28 mouse cellular contexts compared by ENCODE assay signal in the genomic region with DNA sequence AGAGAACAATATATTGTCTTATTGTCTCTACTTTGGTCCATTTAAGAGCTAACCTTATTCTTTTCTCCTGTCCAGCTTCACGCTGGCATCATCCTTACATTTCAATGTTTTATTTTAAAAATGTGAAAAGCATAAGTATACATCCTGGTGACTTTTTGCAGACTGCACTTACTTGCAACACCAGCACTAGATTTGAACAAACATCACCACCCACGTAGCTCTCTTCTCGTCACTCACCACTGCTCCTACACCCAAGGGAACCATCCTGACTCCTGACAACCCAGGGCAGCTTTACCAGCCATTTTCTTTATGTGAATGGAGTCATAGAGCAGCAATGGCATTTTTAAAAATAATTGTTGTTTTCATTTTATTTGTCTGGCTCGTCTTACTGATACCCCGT.
DNase-seq lines count a peak whose midpoint lies in the region; TF ChIP-seq lines count a peak whose summit lies in the region.
"Had no signal": no experiment of that assay in that cellular context is flagged by ENCODE, and none has a peak within 500 bp of the region (broad histone marks: within the 10 kb centered on the region; RNA-seq: fewer than 3 reads in every experiment).

No protein-coding gene starts in this region.

- no peak overlapping the region for H3K4me3 ChIP-seq in left cerebral cortex, adult 2 months
- H3K4me3 ChIP-seq: embryonic facial prominence, embryonic 10.5 days; embryonic facial prominence, embryonic 13.5 days; erythroblast, embryonic 14.5 days; forebrain, embryonic 12.5 days; gastrocnemius, adult 2 months; heart, embryonic 10.5 days; heart, embryonic 13.5 days had no signal

- intact Hi-C loops in left cerebral cortex, adult 2 months (cut with DNase I) = loop anchor here (2.0 to 5.0 kb wide), 2 partner anchors 49 to 243 kb away; no protein-coding TSS in a partner anchor
- intact Hi-C loops in left cerebral cortex, postnatal 10 days (cut with DNase I) = no loop called here

- TF ChIP-seq CTCF in left cerebral cortex, adult 2 months (IDR thresholded peaks at IDR 0.05) = no peak

- peak; percentile 24 to 31 for DNase-seq in frontal cortex, postnatal 36 days (ENCODE audit: low spot score in 2 of 2)
- DNase-seq in frontal cortex, postnatal 10 days (ENCODE audit: low spot score in 2 of 2) = no peak
- peak in 1 of 2 experiments; percentile 12 for DNase-seq in left cerebral cortex, adult 2 months (ENCODE audit: extremely low spot score in 1 of 2, low spot score in 2 of 2)
- DNase-seq in left cerebral cortex, postnatal 10 days (ENCODE audit: extremely low spot score in 1 of 2, low spot score in 2 of 2) = no peak
- peak; percentile 16 to 24 for DNase-seq in right cerebral cortex, adult 2 months (ENCODE audit: low spot score in 2 of 2)
- DNase-seq in right cerebral cortex, postnatal 10 days (ENCODE audit: low spot score in 2 of 2) = no peak
- DNase-seq in telencephalon, adult 2 months (ENCODE audit: low read depth, low spot score) = peak; percentile 34
- no peak for DNase-seq in layer of hippocampus, postnatal 36 days
- DNase-seq: adrenal gland, adult 2 months; adrenal gland, postnatal 14 days; cerebellum, adult 11-12 months; cerebellum, adult 8-10 months; cerebellum, postnatal 10 days; cerebellum, postnatal 36 days; embryo, embryonic 11 days; gastrocnemius, adult 2 months; gastrocnemius, postnatal 14 days; heart, adult 18-20 months; heart, postnatal 14 days; heart, postnatal 4 days had no signal

- peak overlapping the region; percentile 53 for H3K27ac ChIP-seq in left cerebral cortex, adult 2 months
- H3K27ac ChIP-seq: embryonic facial prominence, embryonic 10.5 days; embryonic facial prominence, embryonic 13.5 days; forebrain, embryonic 12.5 days; gastrocnemius, adult 2 months; heart, embryonic 10.5 days; heart, embryonic 13.5 days; hindbrain, embryonic 14.5 days; hindbrain, postnatal 0 days had no signal

Comparison
In these comparisons a context has a peak if more than half of its experiments do, and no peak if none do; other contexts are left out.
1. DNase-seq: peak in frontal cortex, postnatal 36 days (2 of 2), right cerebral cortex, adult 2 months (2 of 2) and telencephalon, adult 2 months (single experiment); none in frontal cortex, postnatal 10 days (0 of 2), left cerebral cortex, postnatal 10 days (0 of 2), right cerebral cortex, postnatal 10 days (0 of 2) and layer of hippocampus, postnatal 36 days (0 of 2).